Mouse (Mus musculus): ENCODE data around the gene Pspn.

Gene Pspn

DNA sequence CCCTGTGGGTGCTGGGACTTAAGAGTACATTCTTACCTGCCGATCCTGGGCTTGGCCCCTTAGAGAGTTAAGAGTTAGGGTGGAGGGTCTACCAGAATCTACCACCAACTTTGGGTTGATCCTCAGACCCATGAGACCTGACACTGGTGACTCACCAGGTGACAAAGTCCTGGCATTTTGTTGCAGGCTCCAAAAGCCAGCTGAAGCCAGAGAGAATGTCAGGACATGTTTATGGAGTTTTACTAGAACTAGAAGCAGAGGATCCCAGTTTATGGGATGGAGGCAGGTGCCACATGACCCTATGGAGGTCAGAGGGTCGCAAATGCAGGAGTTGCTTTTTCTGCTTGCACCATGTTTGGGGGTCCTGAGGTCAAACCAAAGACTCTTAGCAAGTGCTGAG is 3.3 kb downstream of the Pspn start:
- no peak for DNase-seq (ENCODE audit: low spot score)

DNA sequence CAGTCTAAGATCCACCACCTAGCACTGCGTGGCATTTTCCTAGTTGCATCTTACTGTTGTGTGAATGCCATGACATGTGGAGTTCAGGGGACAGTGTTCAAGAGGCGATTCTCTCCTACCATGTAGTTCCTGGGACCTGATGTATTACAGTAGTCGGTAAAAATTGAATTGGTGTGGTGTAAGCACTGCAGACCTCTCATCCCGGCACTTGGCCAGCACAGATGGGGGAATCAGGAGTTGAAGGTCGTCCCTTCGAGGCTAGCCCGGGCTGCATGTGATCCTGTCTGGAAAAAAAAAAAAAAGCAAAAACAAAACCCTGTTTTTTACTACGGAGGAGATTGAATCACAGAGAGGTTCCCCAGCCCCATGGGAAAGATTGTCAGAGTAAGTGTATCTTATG is 4.8 kb downstream of the Pspn start:
- DNase-seq (ENCODE audit: low spot score), result no peak

DNA sequence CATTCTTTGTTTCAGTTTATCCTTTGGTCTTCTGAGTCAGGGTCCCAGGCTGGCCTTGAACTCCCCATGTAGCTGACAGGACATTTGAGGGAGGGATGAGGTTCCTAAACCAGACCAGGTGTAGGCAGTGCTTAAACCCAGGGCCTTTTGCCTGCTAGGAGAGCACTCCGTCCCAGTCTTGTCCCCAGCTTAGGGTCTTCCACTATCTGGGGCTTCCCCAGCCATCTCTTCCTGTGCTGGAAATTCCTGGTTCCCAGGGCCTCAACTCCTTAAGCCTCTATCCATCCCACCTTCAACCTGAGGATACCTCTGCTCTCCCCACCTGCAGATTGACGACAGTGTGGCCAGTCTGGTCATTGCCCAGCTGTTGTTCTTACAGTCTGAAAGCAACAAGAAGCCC is 8.9 kb downstream of the Pspn start:
- no peak for DNase-seq (ENCODE audit: low spot score)

GRCm38 (mm10) chr17:56990115-56990746 is 9.6 kb downstream of the Pspn start, which contains the start of gene Clpp:
Clpp (plus strand) TSS chr17:56990305.
- peak; percentile 97 for DNase-seq (ENCODE audit: low spot score)

- peak; percentile 84 for DNase-seq (ENCODE audit: low spot score)
These were observed 10.2 kb downstream of the Pspn start for GRCm38 (mm10) chr17:56989467-56990114.

DNA sequence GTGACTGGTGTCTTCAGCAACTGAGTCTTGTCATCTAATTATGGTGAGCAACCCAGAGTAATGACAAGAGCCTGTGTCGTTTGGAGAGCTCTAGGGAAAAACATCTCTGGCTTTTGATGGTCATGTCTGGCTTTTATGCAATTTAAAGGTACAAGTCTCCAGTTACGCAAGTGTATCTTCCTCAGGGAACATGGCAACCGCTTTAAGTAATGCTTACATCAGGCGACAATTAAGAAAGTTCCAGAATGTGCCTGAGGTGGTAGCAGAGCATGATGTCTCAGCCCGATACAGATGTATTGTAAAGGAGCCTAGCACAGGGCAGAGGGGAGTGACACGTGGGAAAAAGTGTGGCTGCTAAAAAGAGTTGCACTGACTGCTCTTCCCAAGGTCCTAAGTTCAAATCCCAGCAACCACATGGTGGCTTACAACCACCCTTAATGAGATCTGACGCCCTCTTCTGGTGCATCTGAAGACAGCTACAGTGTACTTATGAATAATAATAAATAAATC is 10.8 kb downstream of the Pspn start:
- DNase-seq (ENCODE audit: low spot score), result no peak

- no peak for DNase-seq (ENCODE audit: low spot score)
These were observed 11.4 kb downstream of the Pspn start for GRCm38 (mm10) chr17:56988441-56988840.

DNA sequence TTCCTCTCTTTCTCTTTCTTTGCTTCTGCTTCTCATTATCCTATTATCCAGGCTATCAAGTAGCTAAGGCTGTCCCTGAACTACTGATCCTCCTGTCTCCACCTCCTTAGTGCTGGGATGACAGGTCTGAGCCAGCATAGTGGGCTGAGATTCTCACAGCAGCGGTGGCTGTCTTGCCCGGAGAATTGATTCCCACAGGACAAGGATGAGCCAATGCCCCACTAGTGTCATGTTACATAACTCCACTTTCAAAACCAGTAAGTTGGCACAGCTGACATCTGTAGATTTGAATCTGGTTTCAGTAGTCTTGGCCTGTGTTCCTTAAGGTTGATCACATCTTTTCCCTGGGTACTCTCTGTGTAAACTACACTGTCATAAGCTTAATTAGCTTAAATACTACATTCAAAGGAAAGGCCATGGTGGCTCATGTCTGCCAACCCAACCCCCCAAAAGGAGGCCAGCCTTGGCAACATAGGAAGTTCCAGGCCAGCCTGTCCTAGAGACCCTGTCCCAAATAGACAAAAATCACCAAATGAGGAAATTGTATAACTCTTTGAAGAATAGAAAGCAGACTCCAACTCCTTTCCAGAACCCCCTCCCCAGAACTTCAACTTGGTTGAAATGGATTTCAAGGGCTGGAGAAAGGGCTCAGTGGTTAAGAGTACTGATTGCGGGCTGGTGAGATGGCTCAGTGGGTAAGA is 13.6 kb downstream of the Pspn start:
- no peak for DNase-seq (ENCODE audit: low spot score)

GRCm38 (mm10) chr17:56985656-56986055 is 14.2 kb downstream of the Pspn start:
- no peak for DNase-seq (ENCODE audit: low spot score)

DNA sequence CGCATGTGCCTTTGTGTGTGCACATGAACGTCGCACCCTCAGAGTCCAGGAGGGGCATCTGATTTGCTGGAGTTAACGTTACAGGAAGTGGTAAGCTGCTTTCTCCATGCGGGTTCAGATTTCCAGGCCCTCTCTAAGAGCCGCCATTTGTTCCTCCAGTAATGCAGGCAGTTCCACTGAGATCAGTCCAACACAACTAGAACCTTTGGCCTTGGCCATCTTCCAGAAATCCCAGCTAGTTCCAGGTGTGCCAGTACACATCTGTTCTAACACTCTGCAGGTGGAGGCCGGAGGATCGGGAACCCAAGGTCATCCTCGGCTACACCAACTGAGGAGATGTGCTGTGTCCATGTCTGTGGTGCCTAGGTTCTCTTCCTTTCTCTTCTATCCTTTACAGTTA is 14.9 kb downstream of the Pspn start:
- no peak for DNase-seq (ENCODE audit: low spot score)

- no peak for DNase-seq (ENCODE audit: low spot score)
These were observed 17.8 kb downstream of the Pspn start, which contains the start of gene Acer1 for GRCm38 (mm10) chr17:56982013-56982412. Acer1 (minus strand) TSS chr17:56982126.

DNA sequence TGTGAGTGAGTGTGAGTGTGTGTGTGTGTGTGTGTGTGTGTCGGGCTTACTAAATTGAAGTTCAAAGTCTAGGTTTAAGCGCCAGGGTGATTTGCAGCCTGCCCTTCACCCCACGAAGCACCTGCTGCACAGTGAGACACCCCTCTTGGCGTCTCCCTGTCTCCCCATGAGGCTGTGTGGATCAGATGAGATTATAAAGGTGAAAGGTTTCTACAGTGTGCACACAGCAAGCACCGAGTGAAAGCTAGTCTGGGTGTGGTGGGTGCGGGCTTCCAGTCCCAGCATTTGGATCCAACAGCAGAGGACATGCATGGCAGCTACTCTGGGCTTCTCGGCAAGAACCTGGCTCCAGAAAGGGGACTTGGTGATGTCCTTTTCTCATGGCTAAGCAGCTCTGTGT is 18.8 kb downstream of the Pspn start:
- no peak for DNase-seq (ENCODE audit: low spot score)

DNA sequence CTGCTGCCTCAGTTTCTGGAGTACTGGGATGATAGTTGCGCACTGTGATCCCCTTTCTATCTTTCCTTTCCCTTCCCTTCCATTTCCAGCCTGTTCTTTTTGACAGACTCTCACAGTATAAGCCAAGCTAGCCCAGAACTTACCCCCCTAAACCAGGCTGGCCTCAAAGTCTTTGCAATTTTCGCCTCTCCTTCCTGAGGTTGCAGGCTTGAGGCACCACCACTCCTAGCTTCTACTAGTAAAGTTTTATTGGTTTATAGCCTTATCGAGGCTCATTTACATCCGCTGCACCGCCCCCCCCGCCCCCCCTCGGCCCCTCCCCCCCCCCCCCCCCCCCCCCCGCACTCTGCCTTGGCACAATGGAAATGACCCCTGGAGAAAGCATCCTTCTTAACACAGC is 20.3 kb downstream of the Pspn start:
- no peak for DNase-seq (ENCODE audit: low spot score)

- DNase-seq (ENCODE audit: low spot score), result no peak
These were observed 23.1 kb downstream of the Pspn start for GRCm38 (mm10) chr17:56976531-56977390.

DNA sequence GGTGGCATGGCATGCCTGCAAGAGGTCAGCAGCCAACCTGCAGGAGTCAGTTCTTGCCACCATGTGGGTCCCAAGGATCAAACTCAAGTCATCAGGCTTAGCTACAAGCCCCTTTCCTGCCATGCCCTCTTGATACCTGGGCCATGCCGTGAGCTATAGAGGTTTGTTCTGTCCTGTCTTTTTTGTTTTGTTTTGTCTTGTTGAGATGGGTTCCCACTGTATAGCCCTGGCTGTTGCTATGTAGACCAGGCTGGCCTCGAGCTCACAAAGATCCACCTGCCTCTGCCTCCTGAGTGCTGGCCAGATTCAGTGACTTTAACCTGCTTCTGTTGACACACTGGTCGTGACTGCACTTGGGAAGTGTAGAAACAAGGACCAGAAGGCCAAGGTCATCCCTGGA is 24.4 kb downstream of the Pspn start:
- no peak for DNase-seq (ENCODE audit: low spot score)

- DNase-seq (ENCODE audit: low spot score), result no peak
These were observed 25.0 kb downstream of the Pspn start for GRCm38 (mm10) chr17:56974708-56975240.

GRCm38 (mm10) chr17:56973956-56974707 is 25.7 kb downstream of the Pspn start:
- DNase-seq (ENCODE audit: low spot score), result no peak

GRCm38 (mm10) chr17:56970081-56970480 is 29.7 kb downstream of the Pspn start:
- no peak for DNase-seq (ENCODE audit: low spot score)

- DNase-seq (ENCODE audit: low spot score), result no peak
These were observed 30.5 kb downstream of the Pspn start for GRCm38 (mm10) chr17:56969321-56969720.

- DNase-seq (ENCODE audit: low spot score), result no peak
These were observed 36.2 kb downstream of the Pspn start for GRCm38 (mm10) chr17:56963646-56964045.

Measured in layer of hippocampus, adult 11-12 months (tissue).